Mouse (Mus musculus): ENCODE data around the gene Prtn3.
A peak's percentile ranks its signal among the peaks of the same experiment; 100 is the strongest.

Gene Prtn3

GRCm38 (mm10) chr10:79909092-79909922 is 35.0 kb downstream of the Prtn3 start:
- DNase-seq (ENCODE audit: low spot score in 2 of 2): no peak

DNA sequence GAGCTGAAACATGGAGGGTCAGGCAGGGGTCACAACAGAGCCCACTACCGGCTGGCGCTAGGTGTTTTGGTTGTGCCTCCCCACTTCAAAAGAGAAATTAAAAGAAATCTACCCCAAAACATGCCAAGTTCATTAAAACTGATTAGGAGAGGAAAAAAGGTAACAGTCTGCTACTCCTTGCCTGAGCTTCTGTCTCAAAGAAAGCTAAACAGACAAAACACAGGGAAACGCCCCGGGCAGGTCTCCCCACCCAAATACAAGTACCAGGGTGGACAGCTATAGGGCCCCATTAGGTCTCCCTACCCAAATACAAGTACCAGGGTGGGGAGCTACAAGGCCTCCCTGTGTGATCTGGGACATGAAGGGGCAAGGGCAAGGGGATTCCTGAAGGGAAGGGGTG is 36.3 kb downstream of the Prtn3 start, which contains the start of gene Gm26602:
Gm26602 (plus strand) TSS at position 301 of the 400 bp plus-strand sequence.
- DNase-seq (ENCODE audit: low spot score in 2 of 2): no peak

DNA sequence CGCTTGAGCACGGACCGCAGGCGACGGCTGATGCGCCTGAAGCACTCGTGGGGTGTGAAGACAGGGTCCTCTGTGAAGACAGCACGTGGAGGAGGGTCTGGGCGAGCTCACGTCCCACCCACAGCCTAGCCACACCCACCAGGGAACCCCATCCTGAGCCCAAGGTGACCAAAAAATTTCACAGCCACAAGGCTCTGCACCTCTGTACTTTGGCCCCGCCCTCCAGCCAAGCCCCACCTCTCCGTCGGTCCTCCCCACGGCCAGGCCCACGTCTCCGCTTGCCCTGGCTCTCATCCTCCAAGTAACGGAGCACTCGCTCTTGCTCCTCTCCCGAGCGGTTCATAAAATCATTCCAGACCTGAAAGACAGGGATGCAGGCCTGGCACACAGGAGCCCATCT is 38.1 kb downstream of the Prtn3 start:
- DNase-seq (ENCODE audit: low spot score in 2 of 2): no peak

GRCm38 (mm10) chr10:79914131-79914947 is 40.1 kb downstream of the Prtn3 start:
- no peak for DNase-seq (ENCODE audit: low spot score in 2 of 2)

DNA sequence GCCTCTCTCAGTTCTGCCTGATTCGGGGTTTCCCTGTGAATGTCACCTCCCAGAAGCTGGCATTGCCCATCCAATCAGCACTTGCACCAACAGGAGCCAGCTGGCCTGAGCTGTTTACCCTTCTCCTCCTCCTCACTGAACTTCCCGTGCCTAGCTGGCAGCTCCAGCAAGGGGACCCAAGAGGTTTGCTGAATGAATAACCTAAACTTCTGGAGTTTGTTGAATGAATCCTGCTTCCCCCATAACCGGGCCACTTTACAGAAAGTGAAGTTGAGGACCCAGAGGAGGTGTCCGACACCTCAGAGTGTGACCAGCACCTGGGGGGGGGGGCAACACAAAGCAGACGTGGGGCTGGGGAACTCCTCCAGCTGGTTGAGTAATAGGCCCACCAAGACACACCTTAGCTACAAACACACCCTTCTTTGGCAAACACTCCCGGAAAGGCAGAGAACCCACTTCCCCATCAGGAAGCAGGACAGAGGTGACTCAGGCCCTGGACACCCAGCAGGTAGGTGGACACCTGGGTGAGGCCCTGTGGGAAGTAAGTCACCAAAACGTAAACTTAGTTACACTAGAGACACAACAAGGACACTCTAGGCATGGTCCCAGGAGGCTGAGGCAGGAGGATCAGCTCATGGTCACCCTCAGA is 40.8 kb downstream of the Prtn3 start:
- no peak for DNase-seq (ENCODE audit: low spot score in 2 of 2)

- DNase-seq (ENCODE audit: low spot score in 2 of 2): no peak
Observed at GRCm38 (mm10) chr10:79916081-79916480, 41.8 kb downstream of the Prtn3 start.

DNA sequence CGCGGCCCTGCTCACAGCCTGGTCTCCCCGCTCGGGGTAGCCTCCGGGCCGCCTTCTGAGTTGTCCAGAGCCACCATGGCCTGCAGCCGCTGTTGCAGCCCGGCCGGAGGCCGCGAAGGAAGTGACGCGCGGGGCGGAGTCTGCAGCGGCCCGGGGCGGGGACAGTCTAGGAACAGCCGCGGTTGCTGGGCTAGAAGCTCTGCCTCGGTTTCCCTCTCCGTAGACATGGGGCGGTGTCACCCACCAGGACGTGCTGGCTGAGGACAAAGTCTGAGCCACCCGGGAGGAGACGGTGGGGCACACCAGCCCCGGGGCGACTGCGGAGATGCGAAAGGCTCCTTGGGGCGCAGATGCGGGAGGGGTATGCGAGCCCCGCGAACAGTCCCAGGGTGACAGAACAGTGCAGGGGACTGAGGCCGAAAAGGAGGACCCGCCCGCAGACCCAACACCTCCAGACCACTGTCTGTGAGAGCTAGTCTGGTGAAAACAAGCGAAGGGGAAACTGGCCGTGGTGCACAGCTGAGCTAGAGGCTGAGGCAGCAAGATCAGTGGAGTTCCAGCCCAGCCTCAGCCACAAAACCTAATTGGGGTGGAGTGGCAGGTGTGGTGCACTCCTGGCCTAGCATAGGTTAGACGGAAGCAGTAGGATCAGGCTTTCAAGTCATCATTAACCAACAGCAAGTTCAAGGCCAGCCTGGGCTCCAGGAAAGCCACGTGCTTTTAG is 42.7 kb downstream of the Prtn3 start, which contains the start of gene Kiss1r:
Kiss1r (plus strand) TSS at position 164 of the 724 bp plus-strand sequence.
- DNase-seq (ENCODE audit: low spot score in 2 of 2): peak; percentile 89 to 90

DNA sequence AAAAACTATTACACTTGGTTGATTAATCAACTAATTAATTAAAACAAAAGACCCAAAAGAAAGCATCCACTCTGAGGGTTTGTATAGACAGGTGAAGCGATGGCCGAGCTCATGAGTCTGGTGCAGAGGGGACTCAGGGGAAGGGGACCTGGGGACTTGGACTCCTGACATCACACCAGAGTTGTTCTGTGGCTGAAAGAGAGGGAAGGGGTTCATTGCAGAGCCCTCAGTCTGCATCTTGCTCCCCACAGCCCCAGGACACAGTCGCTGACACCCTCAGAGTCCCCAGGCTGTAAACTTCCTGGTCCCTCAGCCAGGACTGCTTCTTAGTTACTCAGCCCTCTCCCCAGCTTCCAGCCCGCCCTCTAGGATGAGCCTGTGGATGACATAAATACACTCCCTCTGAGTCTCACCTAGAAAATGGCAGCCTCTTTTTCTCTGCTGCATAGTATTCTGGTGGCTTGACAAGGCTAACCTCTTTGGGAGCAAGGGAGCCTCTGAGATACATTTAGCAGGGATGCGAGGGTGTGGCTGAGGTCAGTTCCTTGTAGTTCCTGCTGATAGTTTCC is 43.3 kb downstream of the Prtn3 start:
- no peak for DNase-seq (ENCODE audit: low spot score in 2 of 2)

GRCm38 (mm10) chr10:79918231-79919078 is 44.2 kb downstream of the Prtn3 start:
- DNase-seq (ENCODE audit: low spot score in 2 of 2): no peak

GRCm38 (mm10) chr10:79919251-79919849 is 45.1 kb downstream of the Prtn3 start:
- DNase-seq (ENCODE audit: low spot score in 2 of 2): no peak

DNA sequence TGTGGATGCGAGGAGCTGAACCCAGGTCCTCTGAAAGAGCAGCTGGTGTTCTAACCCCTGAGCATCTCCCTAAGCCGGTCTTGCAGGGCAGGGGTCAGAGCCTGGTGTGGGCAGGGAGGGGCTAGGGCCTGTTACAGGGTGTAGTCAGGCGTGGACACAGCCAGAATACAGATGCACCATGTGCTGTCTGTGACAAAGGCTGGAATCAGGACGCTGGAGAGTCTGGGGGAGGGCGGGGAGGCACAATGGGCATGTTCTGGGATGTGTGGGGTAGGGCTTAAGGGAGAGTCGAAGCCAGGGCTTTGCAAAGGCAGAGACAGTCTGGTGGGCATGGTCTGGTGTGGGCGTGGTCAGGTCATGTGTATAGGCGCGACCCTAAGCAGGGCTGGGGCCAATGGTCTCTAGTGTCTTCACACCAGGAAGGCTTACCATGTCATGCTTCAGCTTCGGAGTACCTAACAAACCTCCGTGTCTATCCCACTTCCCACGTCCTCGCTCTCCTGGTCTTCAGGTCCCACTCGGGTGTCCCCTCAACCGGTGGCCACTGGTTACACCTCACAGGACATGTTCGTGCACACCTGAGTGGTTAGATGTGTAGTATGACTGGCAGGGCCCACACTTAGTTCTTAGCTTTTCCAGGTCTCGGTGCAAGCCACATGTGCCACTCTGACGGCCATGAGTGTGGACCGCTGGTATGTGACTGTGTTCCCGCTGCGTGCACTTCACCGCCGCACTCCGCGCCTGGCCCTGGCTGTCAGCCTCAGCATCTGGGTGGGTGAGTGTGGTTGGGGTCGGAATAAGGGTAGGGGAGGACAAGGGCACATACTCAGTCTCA is 46.0 kb downstream of the Prtn3 start:
- DNase-seq (ENCODE audit: low spot score in 2 of 2): no peak

DNA sequence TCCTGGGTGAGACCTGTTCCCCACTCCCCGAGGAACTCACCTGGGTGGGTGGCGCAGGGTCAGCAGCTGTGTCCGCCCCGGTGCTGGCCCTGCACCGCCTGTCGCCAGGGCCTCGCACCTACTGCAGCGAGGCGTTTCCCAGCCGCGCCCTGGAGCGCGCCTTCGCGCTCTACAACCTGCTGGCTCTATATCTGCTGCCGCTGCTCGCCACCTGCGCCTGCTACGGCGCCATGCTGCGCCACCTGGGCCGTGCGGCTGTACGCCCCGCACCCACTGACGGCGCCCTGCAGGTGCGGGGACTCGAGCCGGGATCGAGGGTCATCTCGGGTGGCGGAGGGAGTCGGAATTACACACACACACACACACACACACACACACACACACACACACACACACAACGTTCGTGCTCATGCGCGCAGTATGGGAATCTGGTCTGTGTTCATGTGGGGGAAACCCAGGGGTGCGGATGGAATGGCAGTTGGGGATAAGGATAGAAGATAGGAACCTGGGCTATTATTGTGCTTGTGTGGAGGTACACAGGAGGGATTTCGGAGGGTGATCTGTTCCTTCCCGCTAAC is 46.8 kb downstream of the Prtn3 start, which contains the start of gene R3hdm4:
R3hdm4 (minus strand) TSS at position 251 of the 578 bp plus-strand sequence.
- DNase-seq (ENCODE audit: low spot score in 2 of 2): no peak

- no peak for DNase-seq (ENCODE audit: low spot score in 2 of 2)
Observed at GRCm38 (mm10) chr10:79921572-79921971, 47.3 kb downstream of the Prtn3 start.

DNA sequence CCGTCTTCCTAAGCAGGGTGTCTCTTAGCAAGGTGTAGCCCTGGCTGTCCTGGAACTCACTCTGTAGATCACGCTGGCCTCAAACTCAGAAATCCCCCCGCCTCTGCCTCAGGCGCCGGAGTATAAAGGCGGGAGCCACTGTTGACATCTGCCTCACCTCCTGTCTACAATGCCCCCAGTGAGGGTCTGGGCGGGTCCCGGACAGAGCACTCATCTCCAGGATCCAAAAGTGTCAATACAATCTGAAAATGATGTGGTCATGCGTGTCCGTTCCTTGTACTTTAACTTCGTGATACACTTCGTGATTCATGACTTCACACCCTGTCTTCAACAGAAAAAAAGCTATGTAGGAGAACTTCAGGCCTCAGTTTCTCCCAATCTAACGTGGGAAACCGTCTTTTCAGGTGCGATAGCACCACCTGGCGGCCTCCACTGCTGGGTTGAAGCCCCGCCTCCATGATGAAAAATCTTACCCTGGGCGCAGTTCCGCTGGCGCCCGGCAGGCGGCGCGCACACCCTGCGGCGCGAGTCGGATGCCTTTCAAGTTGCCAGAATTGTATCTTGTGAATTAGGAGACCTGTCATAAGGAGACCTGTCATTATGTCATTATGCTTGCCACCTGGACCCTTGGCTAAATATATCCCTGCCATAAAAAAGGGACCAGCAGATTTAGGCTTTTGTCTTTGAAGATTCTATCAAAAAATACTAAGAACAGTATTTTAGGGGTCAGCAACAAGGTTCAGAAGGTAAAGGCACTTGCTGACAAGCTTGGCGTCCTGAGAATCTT is 50.9 kb downstream of the Prtn3 start:
- DNase-seq (ENCODE audit: low spot score in 2 of 2): peak; percentile 91 to 93

GRCm38 (mm10) chr10:79925785-79926490 is 51.7 kb downstream of the Prtn3 start:
- DNase-seq (ENCODE audit: low spot score in 2 of 2): no peak

DNA sequence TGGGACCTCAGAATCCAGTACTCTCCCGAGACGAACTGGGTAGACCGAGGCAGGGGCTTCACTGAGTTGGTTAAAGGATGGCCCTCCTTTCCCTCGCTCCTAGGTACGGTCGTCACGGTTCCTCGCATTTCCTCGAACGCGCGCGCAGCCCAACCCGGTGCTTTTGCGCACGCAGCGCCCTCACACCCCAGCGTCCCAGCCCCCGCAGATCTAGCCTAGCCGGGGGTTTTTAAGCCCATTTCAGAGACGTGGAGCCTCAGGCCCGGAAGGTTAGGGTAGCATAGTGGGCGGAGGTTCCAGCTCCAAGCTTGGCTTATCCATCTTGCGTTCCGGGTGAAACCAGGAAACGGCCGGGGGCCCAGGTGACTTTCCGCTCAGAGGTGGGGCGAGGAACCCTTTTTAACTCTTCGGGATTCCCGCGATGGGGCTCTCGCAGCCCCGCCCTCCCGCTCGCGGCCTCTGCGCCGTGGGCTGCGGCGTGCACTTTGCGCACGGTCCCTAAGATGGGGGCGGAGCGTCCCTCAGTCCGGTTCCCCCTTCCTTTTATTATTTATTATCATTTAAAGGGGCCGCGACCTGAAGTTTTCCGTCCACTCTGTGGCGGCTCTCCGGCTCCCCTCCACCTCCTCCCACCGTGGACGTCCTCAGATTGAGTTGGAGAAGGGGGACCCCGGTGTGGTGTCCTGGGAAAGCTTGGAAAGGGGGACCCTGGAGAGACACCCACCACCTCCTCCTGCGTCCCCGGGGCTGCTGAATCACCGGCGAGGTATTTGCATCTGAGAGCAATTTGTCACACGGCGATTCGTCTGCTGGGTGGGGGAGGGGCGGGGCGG is 52.4 kb downstream of the Prtn3 start, which contains the start of gene Arid3a:
Arid3a (plus strand) TSS at position 553 of the 833 bp plus-strand sequence.
- peak; percentile 83 to 90 for DNase-seq (ENCODE audit: low spot score in 2 of 2)

All from urinary bladder, postnatal 36 days (tissue).